Mouse (Mus musculus) hindbrain, embryonic 12.5 days (tissue): ENCODE measurements around the gene Cox20. TPM values are rescaled to one million over a fixed set of nuclear protein-coding genes. Genes with fewer than 3 reads are reported as not detected.
"Not testable (repeated sequence)": the region's sequence is repeated elsewhere in the genome, so short reads cannot be mapped to it uniquely, and the experiment has no call there.

Source experiments
- ATAC-seq: fragments of 200-750 bp; cut with Nextera tagmentation; 2 replicates; pipeline ENCODE4 v1.8.0; 2017; ENCODE audit warnings: moderate TSS enrichment; ENCODE audit not compliant: low FRiP score
- H3K27ac ChIP-seq: fragments of 300-500 bp; sonication (generic); 2 replicates; pipeline ENCODE4 v1.5.1; 2016; ENCODE audit warnings: mild to moderate bottlenecking
- H3K27me3 ChIP-seq: fragments of 300-500 bp; sonication (generic); 2 replicates; pipeline ENCODE4 v1.6.1; 2016; ENCODE audit warnings: mild to moderate bottlenecking
- H3K36me3 ChIP-seq: fragments of 300-500 bp; sonication (generic); 2 replicates; pipeline ENCODE4 v1.6.1; 2016; ENCODE audit warnings: mild to moderate bottlenecking
- H3K4me1 ChIP-seq: fragments of 300-500 bp; sonication (generic); 2 replicates; pipeline ENCODE4 v1.6.1; 2016
- H3K4me2 ChIP-seq: fragments of 300-500 bp; sonication (generic); replicated peaks from 2 replicates; pipeline ENCODE4 v1.6.1; 2016; ENCODE audit warnings: mild to moderate bottlenecking
- H3K4me3 ChIP-seq: fragments of 300-500 bp; sonication (generic); 2 replicates; pipeline ENCODE4 v1.5.1; 2016; ENCODE audit warnings: mild to moderate bottlenecking
- H3K9ac ChIP-seq: fragments of 300-500 bp; sonication (generic); 2 replicates; pipeline ENCODE4 v1.6.1; 2016; ENCODE audit warnings: mild to moderate bottlenecking, moderate library complexity
- H3K9me3 ChIP-seq: fragments of 300-500 bp; sonication (generic); replicated peaks from 2 replicates; pipeline ENCODE4 v1.6.1; 2016; ENCODE audit warnings: mild to moderate bottlenecking
- WGBS: fragments of 180-500 bp; shearing (Covaris S2); methylation state at CpG from one replicate; pipeline ENCODE4 v1.1.7; 2016; 5-methylcytosine and 5-hydroxymethylcytosine counted together
- polyA plus RNA-seq: library from polyadenylated mRNA; unstranded; fragments of >200 nt; fragmentation: Nextera tagmentation; extraction: Ambion mirVana; gene quantifications from 2 replicates; pipeline ENCODE4 v1.2.1, GENCODE M21; 2016

Cox20 gene
- polyA plus RNA-seq, 1 experiment from 2014 or later, result 145 TPM

GRCm38 (mm10) chr1:178341435-178341834, 22.5 kb downstream of the Cox20 start:
- H3K27ac ChIP-seq, result no peak overlapping the region
- ATAC-seq, result no peak
- 87% methylated on average over 3 of the region's 3 CpGs for WGBS

GRCm38 (mm10) chr1:178342063-178342462, 23.1 kb downstream of the Cox20 start:
- Histone ChIP-seq H3K4me2 (no peak overlapping the region), H3K9me3 (no peaks in the 10 kb centered on the region), H3K36me3 (no peaks in the 10 kb centered on the region), H3K9ac (no peak overlapping the region), H3K4me3 (no peak overlapping the region), H3K4me1 (peaks cover 5% of the 10 kb centered on the region), H3K27me3 (no peaks in the 10 kb centered on the region), H3K27ac (no peak overlapping the region)
- ATAC-seq, result no peak
- 70% methylated on average over 1 of the region's 1 CpGs for WGBS

More at GRCm38 (mm10) chr1:178341435-178341834, 22.5 kb downstream of the Cox20 start:
- Histone ChIP-seq H3K4me3 (no peak overlapping the region), H3K36me3 (no peaks in the 10 kb centered on the region), H3K4me2 (no peak overlapping the region), H3K27me3 (no peaks in the 10 kb centered on the region), H3K9ac (no peak overlapping the region), H3K4me1 (peaks cover 5% of the 10 kb centered on the region), H3K9me3 (no peaks in the 10 kb centered on the region)

- Histone ChIP-seq H3K27ac (no peak overlapping the region), H3K9me3 (no peaks in the 10 kb centered on the region), H3K4me3 (no peak overlapping the region), H3K36me3 (no peaks in the 10 kb centered on the region), H3K4me1 (peaks cover 5% of the 10 kb centered on the region), H3K9ac (no peak overlapping the region), H3K27me3 (no peaks in the 10 kb centered on the region), H3K4me2 (no peak overlapping the region)
- no peak for ATAC-seq
- 83% methylated on average over 4 of the region's 5 CpGs for WGBS
Measured at GRCm38 (mm10) chr1:178342612-178343011, 23.7 kb downstream of the Cox20 start.

GRCm38 (mm10) chr1:178344071-178344805, 25.3 kb downstream of the Cox20 start:
- H3K4me3 ChIP-seq, H3K27me3 ChIP-seq, H3K4me1 ChIP-seq, ATAC-seq, H3K9me3 ChIP-seq, H3K9ac ChIP-seq, H3K4me2 ChIP-seq, H3K27ac ChIP-seq, H3K36me3 ChIP-seq: not testable (repeated sequence)
- WGBS, result 89% methylated on average over 10 of the region's 10 CpGs

- H3K36me3 ChIP-seq, result no peaks in the 10 kb centered on the region
- no peaks in the 10 kb centered on the region for H3K4me1 ChIP-seq
- no peak overlapping the region for H3K4me3 ChIP-seq
- no peak overlapping the region for H3K27ac ChIP-seq
- ATAC-seq, result no peak
- WGBS, result 95% methylated on average over 2 of the region's 2 CpGs
- H3K4me2 ChIP-seq, result no peak overlapping the region
- no peak overlapping the region for H3K9ac ChIP-seq
- H3K9me3 ChIP-seq, result no peaks in the 10 kb centered on the region
- no peaks in the 10 kb centered on the region for H3K27me3 ChIP-seq
Measured at GRCm38 (mm10) chr1:178350792-178351191, 31.9 kb downstream of the Cox20 start.

GRCm38 (mm10) chr1:178351643-178352042, 32.7 kb downstream of the Cox20 start:
- Histone ChIP-seq H3K4me3 (no peak overlapping the region), H3K27ac (no peak overlapping the region), H3K4me1 (no peaks in the 10 kb centered on the region), H3K36me3 (no peaks in the 10 kb centered on the region), H3K4me2 (no peak overlapping the region), H3K9me3 (no peaks in the 10 kb centered on the region), H3K27me3 (no peaks in the 10 kb centered on the region), H3K9ac (no peak overlapping the region)
- ATAC-seq, result no peak

GRCm38 (mm10) chr1:178354576-178354975, 35.6 kb downstream of the Cox20 start:
- H3K36me3 ChIP-seq, result no peaks in the 10 kb centered on the region
- H3K4me1 ChIP-seq, result no peaks in the 10 kb centered on the region
- no peak overlapping the region for H3K27ac ChIP-seq
- WGBS, result 66% methylated on average over 3 of the region's 3 CpGs
- H3K4me2 ChIP-seq, result no peak overlapping the region
- ATAC-seq, result no peak
- H3K27me3 ChIP-seq, result no peaks in the 10 kb centered on the region
- H3K4me3 ChIP-seq, result no peak overlapping the region
- no peaks in the 10 kb centered on the region for H3K9me3 ChIP-seq
- no peak overlapping the region for H3K9ac ChIP-seq

- H3K4me1 ChIP-seq, result no peaks in the 10 kb centered on the region
- ATAC-seq, result no peak
- no peak overlapping the region for H3K27ac ChIP-seq
- H3K9me3 ChIP-seq, result no peaks in the 10 kb centered on the region
- no peak overlapping the region for H3K9ac ChIP-seq
- WGBS, result 70% methylated on average over 12 of the region's 12 CpGs
- H3K27me3 ChIP-seq, result no peaks in the 10 kb centered on the region
- H3K4me2 ChIP-seq, result no peak overlapping the region
- H3K36me3 ChIP-seq, result no peaks in the 10 kb centered on the region
- H3K4me3 ChIP-seq, result no peak overlapping the region
Measured at GRCm38 (mm10) chr1:178357776-178358710, 39.1 kb downstream of the Cox20 start.

- no peak overlapping the region for H3K4me2 ChIP-seq
- H3K9me3 ChIP-seq, result no peaks in the 10 kb centered on the region
- H3K4me1 ChIP-seq, result no peaks in the 10 kb centered on the region
- no peaks in the 10 kb centered on the region for H3K36me3 ChIP-seq
- WGBS, result 90% methylated on average over 11 of the region's 11 CpGs
- no peaks in the 10 kb centered on the region for H3K27me3 ChIP-seq
- ATAC-seq, result no peak
- no peak overlapping the region for H3K27ac ChIP-seq
- no peak overlapping the region for H3K9ac ChIP-seq
- no peak overlapping the region for H3K4me3 ChIP-seq
Measured at GRCm38 (mm10) chr1:178360264-178360663, 41.3 kb downstream of the Cox20 start.

- H3K27ac ChIP-seq, result no peak overlapping the region
- H3K27me3 ChIP-seq, result no peaks in the 10 kb centered on the region
- H3K4me2 ChIP-seq, result no peak overlapping the region
- 49% methylated on average over 2 of the region's 2 CpGs for WGBS
- ATAC-seq, result no peak
- no peaks in the 10 kb centered on the region for H3K9me3 ChIP-seq
- no peaks in the 10 kb centered on the region for H3K36me3 ChIP-seq
- H3K4me3 ChIP-seq, result no peak overlapping the region
- no peak overlapping the region for H3K9ac ChIP-seq
- no peaks in the 10 kb centered on the region for H3K4me1 ChIP-seq
Measured at GRCm38 (mm10) chr1:178360702-178361101, 41.8 kb downstream of the Cox20 start.

- no peak overlapping the region for H3K4me2 ChIP-seq
- peaks cover 14% of the 10 kb centered on the region; the same call in 1 of the 2 replicates for H3K4me1 ChIP-seq
- WGBS, result 91% methylated on average over 6 of the region's 6 CpGs
- H3K36me3 ChIP-seq, result no peaks in the 10 kb centered on the region
- no peak overlapping the region for H3K4me3 ChIP-seq
- no peak overlapping the region for H3K27ac ChIP-seq
- no peaks in the 10 kb centered on the region for H3K27me3 ChIP-seq
- no peak overlapping the region for H3K9ac ChIP-seq
- no peak for ATAC-seq
- H3K9me3 ChIP-seq, result no peaks in the 10 kb centered on the region
Measured at GRCm38 (mm10) chr1:178365171-178365570, 46.2 kb downstream of the Cox20 start.

- Histone ChIP-seq H3K9me3 (no peaks in the 10 kb centered on the region), H3K4me1 (peaks cover 14% of the 10 kb centered on the region; the same call in 1 of the 2 replicates), H3K27me3 (no peaks in the 10 kb centered on the region), H3K36me3 (no peaks in the 10 kb centered on the region), H3K4me2 (peak overlapping the region; percentile 67; the same call in 1 of the 2 replicates), H3K27ac (no peak overlapping the region), H3K4me3 (no peak overlapping the region), H3K9ac (no peak overlapping the region)
- WGBS, result 69% methylated on average over 6 of the region's 6 CpGs
- no peak for ATAC-seq
Measured at GRCm38 (mm10) chr1:178368121-178368520, 49.2 kb downstream of the Cox20 start.
